Mouse (Mus musculus) bone marrow macrophage, adult 2 months (primary cell): ENCODE measurements around the gene Gnb1. TPM values are rescaled to one million over a fixed set of nuclear protein-coding genes. Genes with fewer than 3 reads are reported as not detected.
A peak's percentile ranks its signal among the peaks of the same experiment; 100 is the strongest.

ENCODE experiments used
- H3K27ac ChIP-seq: 2 replicates; pipeline ENCODE4 v1.5.1; 2012; ENCODE audit warnings: low read depth, low read length; ENCODE audit not compliant: insufficient read depth
- H3K4me1 ChIP-seq: 2 replicates; pipeline ENCODE4 v1.6.1; 2012; ENCODE audit warnings: low read length; ENCODE audit not compliant: control insufficient read depth, insufficient read depth
- H3K4me3 ChIP-seq: 2 replicates; pipeline ENCODE4 v1.5.1; 2012; ENCODE audit warnings: mild to moderate bottlenecking, low read length, moderate library complexity; ENCODE audit not compliant: insufficient read depth
- CTCF ChIP-seq: IDR thresholded peaks from 2 replicates; pipeline ENCODE4 v1.5.1; 2012; ENCODE audit warnings: low read depth, mild to moderate bottlenecking, low read length, moderate library complexity
- POLR2A ChIP-seq: IDR thresholded peaks from 2 replicates; pipeline ENCODE4 v1.6.1; 2012; ENCODE audit warnings: mild to moderate bottlenecking, low read depth, low read length, borderline replicate concordance
- polyA plus RNA-seq: library from polyadenylated mRNA; stranded (reverse); fragments of >200 nt; gene quantifications from 2 replicates; pipeline ENCODE4 v1.2.4, GENCODE M21; 2012; ENCODE audit not compliant: missing spikeins, insufficient read depth, insufficient read length

The Gnb1 gene
- polyA plus RNA-seq, 1 experiment: 389 TPM

DNA sequence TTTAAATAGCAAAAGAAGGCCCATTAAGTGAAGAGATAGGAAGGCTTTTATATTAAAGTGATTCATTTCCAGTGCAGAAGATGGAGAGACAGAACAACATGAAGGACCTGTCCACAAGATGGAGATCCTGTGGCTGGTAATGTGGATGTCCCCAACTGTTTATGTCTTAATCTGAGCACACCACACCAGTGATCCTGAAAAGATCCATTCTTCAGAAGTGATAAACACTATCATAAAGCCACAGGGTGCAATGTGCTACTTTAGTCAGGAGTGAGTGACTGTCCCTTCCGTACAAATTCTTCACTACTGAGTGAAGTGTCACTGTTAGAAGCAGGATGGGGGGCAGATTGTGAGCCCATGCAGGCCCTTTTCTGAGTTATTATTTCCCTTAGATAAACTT is 111.6 kb downstream of the Gnb1 start:
- H3K27ac ChIP-seq: no peak overlapping the region
- TF ChIP-seq CTCF (no peak), POLR2A (no peak)
- H3K4me3 ChIP-seq: peak overlapping the region; percentile 100; the same call in 1 of the 2 replicates
- H3K4me1 ChIP-seq: peaks cover 7% of the 10 kb centered on the region

- no peak overlapping the region for H3K27ac ChIP-seq
- H3K4me3 ChIP-seq: no peak overlapping the region
- TF ChIP-seq CTCF: no peak
- no peak for TF ChIP-seq POLR2A
- peaks cover 7% of the 10 kb centered on the region for H3K4me1 ChIP-seq
Observed at GRCm38 (mm10) chr4:155603801-155604200, 112.6 kb downstream of the Gnb1 start.

- Histone ChIP-seq H3K4me3 (no peak overlapping the region), H3K27ac (no peak overlapping the region), H3K4me1 (peaks cover 3% of the 10 kb centered on the region)
- TF ChIP-seq CTCF: no peak
- no peak for TF ChIP-seq POLR2A
Observed at GRCm38 (mm10) chr4:155605132-155605531, 114.0 kb downstream of the Gnb1 start.

- TF ChIP-seq CTCF: no peak
- TF ChIP-seq POLR2A: no peak
- H3K4me3 ChIP-seq: no peak overlapping the region
- H3K27ac ChIP-seq: no peak overlapping the region
- H3K4me1 ChIP-seq: peaks cover 8% of the 10 kb centered on the region
Observed at GRCm38 (mm10) chr4:155606825-155607224, 115.7 kb downstream of the Gnb1 start.

Other genes starting within 250 kb of the Gnb1 start
- gene Faap20, start 241.6 kb upstream of the Gnb1 start, polyA plus RNA-seq: 27.9 and 28.1 TPM in 2 replicates
- gene Prkcz, start 130.0 kb upstream of the Gnb1 start, polyA plus RNA-seq: not detected in 2 replicates
- 0.28 TPM in 1 of 2 replicates, not detected in the other for gene Gabrd, start 93.2 kb upstream of the Gnb1 start, polyA plus RNA-seq
- gene Cfap74, start 82.2 kb upstream of the Gnb1 start, polyA plus RNA-seq: 0.67 and 0.68 TPM in 2 replicates
- gene Tmem52, start 22.2 kb upstream of the Gnb1 start, polyA plus RNA-seq: not detected in 2 replicates
- 342 and 382 TPM in 2 replicates for gene Nadk, start 71.0 kb downstream of the Gnb1 start, polyA plus RNA-seq
- 11.2 and 11.4 TPM in 2 replicates for gene Slc35e2, start 110.1 kb downstream of the Gnb1 start, polyA plus RNA-seq
- gene Cdk11b, start 133.5 kb downstream of the Gnb1 start, polyA plus RNA-seq: 102 and 117 TPM in 2 replicates
- gene Gm10563, start 154.0 kb downstream of the Gnb1 start, polyA plus RNA-seq: not detected in 2 replicates
- gene Mmp23, start 162.0 kb downstream of the Gnb1 start, polyA plus RNA-seq: 0.64 and 1.9 TPM in 2 replicates
- gene Mib2, start 177.8 kb downstream of the Gnb1 start, polyA plus RNA-seq: 39.9 and 48.7 TPM in 2 replicates
- 1.0 and 1.6 TPM in 2 replicates for gene Fndc10, start 203.0 kb downstream of the Gnb1 start, polyA plus RNA-seq
- gene Ssu72, start 213.4 kb downstream of the Gnb1 start, polyA plus RNA-seq: 99.3 and 107 TPM in 2 replicates
- gene Tmem240, start 243.4 kb downstream of the Gnb1 start, polyA plus RNA-seq: 1.3 and 1.4 TPM in 2 replicates